Mouse (Mus musculus): ENCODE data around the gene Chka.

The Chka gene

GRCm38 (mm10) chr19:3889096-3889495, 37.5 kb downstream of the Chka start:
- no peak for DNase-seq (ENCODE audit: inconsistent ontology term)

GRCm38 (mm10) chr19:3890181-3890580, 38.6 kb downstream of the Chka start:
- DNase-seq (ENCODE audit: inconsistent ontology term) = no peak

- DNase-seq (ENCODE audit: inconsistent ontology term) = no peak
Observed at GRCm38 (mm10) chr19:3893545-3894116, 42.1 kb downstream of the Chka start.

- no peak for DNase-seq (ENCODE audit: inconsistent ontology term)
Observed at GRCm38 (mm10) chr19:3894294-3894693, 42.7 kb downstream of the Chka start.

- DNase-seq (ENCODE audit: inconsistent ontology term) = peak; percentile 61
Observed at GRCm38 (mm10) chr19:3895171-3895631, 43.6 kb downstream of the Chka start.

- no peak for DNase-seq (ENCODE audit: inconsistent ontology term)
Observed at GRCm38 (mm10) chr19:3896208-3896607, 44.6 kb downstream of the Chka start.

- no peak for DNase-seq (ENCODE audit: inconsistent ontology term)
Observed at GRCm38 (mm10) chr19:3897557-3897956, 46.0 kb downstream of the Chka start.

- DNase-seq (ENCODE audit: inconsistent ontology term) = no peak
Observed at GRCm38 (mm10) chr19:3898952-3899351, 47.4 kb downstream of the Chka start.

GRCm38 (mm10) chr19:3899618-3900017, 48.0 kb downstream of the Chka start:
- no peak for DNase-seq (ENCODE audit: inconsistent ontology term)

GRCm38 (mm10) chr19:3902966-3903365, 51.4 kb downstream of the Chka start:
- DNase-seq (ENCODE audit: inconsistent ontology term) = no peak

- no peak for DNase-seq (ENCODE audit: inconsistent ontology term)
Observed at GRCm38 (mm10) chr19:3903648-3904362, 52.2 kb downstream of the Chka start.

- no peak for DNase-seq (ENCODE audit: inconsistent ontology term)
Observed at GRCm38 (mm10) chr19:3904363-3904675, 52.7 kb downstream of the Chka start.

- peak; percentile 58 for DNase-seq (ENCODE audit: inconsistent ontology term)
Observed at GRCm38 (mm10) chr19:3905261-3905969, 53.8 kb downstream of the Chka start.

- no peak for DNase-seq (ENCODE audit: inconsistent ontology term)
Observed at GRCm38 (mm10) chr19:3906326-3906725, 54.8 kb downstream of the Chka start.

- peak; percentile 84 for DNase-seq (ENCODE audit: inconsistent ontology term)
Observed at GRCm38 (mm10) chr19:3906795-3907786, 55.5 kb downstream of the Chka start, which contains the start of gene Tcirg1. Gene Tcirg1, minus strand, starts transcription at chr19:3907133.

- DNase-seq (ENCODE audit: inconsistent ontology term) = no peak
Observed at GRCm38 (mm10) chr19:3907876-3908660, 56.5 kb downstream of the Chka start.

GRCm38 (mm10) chr19:3910206-3910605, 58.6 kb downstream of the Chka start:
- no peak for DNase-seq (ENCODE audit: inconsistent ontology term)

GRCm38 (mm10) chr19:3912337-3913204, 61.0 kb downstream of the Chka start, which contains the start of gene Ndufs8:
Gene Ndufs8, minus strand, starts transcription at chr19:3912774.
- DNase-seq (ENCODE audit: inconsistent ontology term) = peak; percentile 97

- DNase-seq (ENCODE audit: inconsistent ontology term) = no peak
Observed at GRCm38 (mm10) chr19:3913692-3914091, 62.1 kb downstream of the Chka start.

GRCm38 (mm10) chr19:3914535-3914934, 63.0 kb downstream of the Chka start:
- DNase-seq (ENCODE audit: inconsistent ontology term) = no peak

Measured in Muller cell, postnatal 12 days (primary cell).